27 mouse cellular contexts compared by ENCODE assay signal in genomic region chr16:49497521-49498010, GRCm38 (mm10).
"Had no signal": no experiment of that assay in that cellular context is flagged by ENCODE, and none has a peak within 500 bp of the region (broad histone marks: within the 10 kb centered on the region; RNA-seq: fewer than 3 reads in every experiment).

No protein-coding gene starts in this region.

- ATAC-seq: hindbrain, embryonic 16.5 days; inflammation-experienced regulatory T-cells, adult 6 months; intestine, embryonic 15.5 days; intestine, postnatal 0 days; liver, postnatal 0 days had no signal

- DNase-seq: gastrocnemius, adult 2 months; gastrocnemius, postnatal 10 days; gastrocnemius, postnatal 25 days; heart, adult 2 months; heart, postnatal 4 days; kidney, adult 18-20 months; kidney, adult 8-10 months; kidney, postnatal 10 days; kidney, postnatal 25 days; kidney, postnatal 4 days; liver; liver, embryonic 13.5 days; liver, postnatal 0 days had no signal

- H3K27ac ChIP-seq: gastrocnemius, adult 2 months; heart, adult 2 months; heart, embryonic 13.5 days; heart, embryonic 15.5 days; hindbrain, embryonic 10.5 days; hindbrain, embryonic 12.5 days; hindbrain, embryonic 14.5 days; intestine, embryonic 15.5 days; layer of hippocampus, adult 2 months; left cerebral cortex, adult 2 months; limb, embryonic 10.5 days; limb, embryonic 12.5 days; liver, embryonic 13.5 days; liver, embryonic 15.5 days had no signal

- H3K27me3 ChIP-seq: heart, embryonic 13.5 days; heart, embryonic 15.5 days; hindbrain, embryonic 12.5 days; intestine, embryonic 15.5 days; limb, embryonic 12.5 days; liver, embryonic 13.5 days; liver, embryonic 15.5 days had no signal

- H3K4me3 ChIP-seq: gastrocnemius, adult 2 months; heart, adult 2 months; heart, embryonic 13.5 days; heart, embryonic 15.5 days; hindbrain, embryonic 10.5 days; hindbrain, embryonic 12.5 days; intestine, embryonic 15.5 days; layer of hippocampus, adult 2 months; left cerebral cortex, adult 2 months; limb, embryonic 10.5 days; limb, embryonic 12.5 days; liver, embryonic 13.5 days; liver, embryonic 15.5 days had no signal

- H3K9me3 ChIP-seq: heart, embryonic 13.5 days; heart, embryonic 15.5 days; hindbrain, embryonic 10.5 days; hindbrain, embryonic 12.5 days; intestine, embryonic 15.5 days; limb, embryonic 10.5 days; limb, embryonic 12.5 days; liver, embryonic 13.5 days; liver, embryonic 15.5 days had no signal

- H3K4me1 ChIP-seq: heart, embryonic 13.5 days; heart, embryonic 15.5 days; hindbrain, embryonic 10.5 days; hindbrain, embryonic 12.5 days; intestine, embryonic 15.5 days; limb, embryonic 10.5 days; limb, embryonic 12.5 days; liver, embryonic 13.5 days; liver, embryonic 15.5 days had no signal

- H3K36me3 ChIP-seq: heart, embryonic 13.5 days; heart, embryonic 15.5 days; hindbrain, embryonic 10.5 days; hindbrain, embryonic 12.5 days; intestine, embryonic 15.5 days; limb, embryonic 10.5 days; limb, embryonic 12.5 days; liver, embryonic 13.5 days; liver, embryonic 15.5 days had no signal
